Mouse (Mus musculus): ENCODE measurements around the gene Bag5.

Gene Bag5

GRCm38 (mm10) chr12:111713004-111713651 is at the start of gene Bag5, which contains the start of gene Apopt1:
Gene Bag5 (minus strand): TSS chr12:111713257.
Gene Apopt1 (plus strand): TSS chr12:111713261.
- peak; percentile 94 for DNase-seq (ENCODE audit: inconsistent ontology term)

- DNase-seq (ENCODE audit: inconsistent ontology term) = peak; percentile 61
Observed at GRCm38 (mm10) chr12:111760306-111760908, 47.4 kb upstream of the Bag5 start.

GRCm38 (mm10) chr12:111759176-111760061 is 46.4 kb upstream of the Bag5 start:
- peak; percentile 85 for DNase-seq (ENCODE audit: inconsistent ontology term)

GRCm38 (mm10) chr12:111758381-111759175 is 45.5 kb upstream of the Bag5 start, which contains the start of gene Klc1:
Gene Klc1 (plus strand): TSS chr12:111758849.
- peak; percentile 70 for DNase-seq (ENCODE audit: inconsistent ontology term)

GRCm38 (mm10) chr12:111757561-111758325 is 44.7 kb upstream of the Bag5 start:
- no peak for DNase-seq (ENCODE audit: inconsistent ontology term)

- DNase-seq (ENCODE audit: inconsistent ontology term) = peak; percentile 82
Observed at GRCm38 (mm10) chr12:111756698-111757082, 43.6 kb upstream of the Bag5 start.

GRCm38 (mm10) chr12:111756082-111756697 is 43.1 kb upstream of the Bag5 start:
- DNase-seq (ENCODE audit: inconsistent ontology term) = peak; percentile 51

GRCm38 (mm10) chr12:111755231-111755630 is 42.2 kb upstream of the Bag5 start:
- DNase-seq (ENCODE audit: inconsistent ontology term) = no peak

GRCm38 (mm10) chr12:111754710-111755109 is 41.7 kb upstream of the Bag5 start:
- no peak for DNase-seq (ENCODE audit: inconsistent ontology term)

GRCm38 (mm10) chr12:111753347-111753746 is 40.3 kb upstream of the Bag5 start:
- no peak for DNase-seq (ENCODE audit: inconsistent ontology term)

GRCm38 (mm10) chr12:111752491-111752890 is 39.4 kb upstream of the Bag5 start:
- DNase-seq (ENCODE audit: inconsistent ontology term) = no peak

GRCm38 (mm10) chr12:111750739-111751138 is 37.7 kb upstream of the Bag5 start:
- no peak for DNase-seq (ENCODE audit: inconsistent ontology term)

- DNase-seq (ENCODE audit: inconsistent ontology term) = no peak
Observed at GRCm38 (mm10) chr12:111747421-111747820, 34.4 kb upstream of the Bag5 start.

- DNase-seq (ENCODE audit: inconsistent ontology term) = peak; percentile 70
Observed at GRCm38 (mm10) chr12:111746091-111746490, 33.0 kb upstream of the Bag5 start.

- no peak for DNase-seq (ENCODE audit: inconsistent ontology term)
Observed at GRCm38 (mm10) chr12:111745274-111745673, 32.2 kb upstream of the Bag5 start.

GRCm38 (mm10) chr12:111743981-111744423 is 30.9 kb upstream of the Bag5 start:
- no peak for DNase-seq (ENCODE audit: inconsistent ontology term)

- no peak for DNase-seq (ENCODE audit: inconsistent ontology term)
Observed at GRCm38 (mm10) chr12:111743419-111743818, 30.4 kb upstream of the Bag5 start.

GRCm38 (mm10) chr12:111741338-111741737 is 28.3 kb upstream of the Bag5 start:
- no peak for DNase-seq (ENCODE audit: inconsistent ontology term)

GRCm38 (mm10) chr12:111738754-111739153 is 25.7 kb upstream of the Bag5 start:
- peak; percentile 43 for DNase-seq (ENCODE audit: inconsistent ontology term)

GRCm38 (mm10) chr12:111737370-111737769 is 24.3 kb upstream of the Bag5 start:
- DNase-seq (ENCODE audit: inconsistent ontology term) = peak; percentile 12

Measured in Muller cell, postnatal 12 days (primary cell).